Mouse (Mus musculus) hindbrain, embryonic 10.5 days (tissue): ENCODE results near the gene Hoxa9. TPM values are rescaled to one million over a fixed set of nuclear protein-coding genes. Genes with fewer than 3 reads are reported as not detected.

Source experiments
- DNase-seq: peaks from one replicate; pipeline ENCODE4 v3.0.0-alpha.2; 2017; ENCODE audit warnings: low spot score
- H3K27ac ChIP-seq: fragments of 300-500 bp; sonication (generic); 2 replicates; pipeline ENCODE4 v1.5.1; 2016; ENCODE audit warnings: mild to moderate bottlenecking, moderate library complexity
- H3K27me3 ChIP-seq: fragments of 300-500 bp; sonication (generic); 2 replicates; pipeline ENCODE4 v1.6.1; 2016; ENCODE audit warnings: mild to moderate bottlenecking; ENCODE audit not compliant: poor library complexity, insufficient read depth, severe bottlenecking
- H3K36me3 ChIP-seq: fragments of 300-500 bp; sonication (generic); 2 replicates; pipeline ENCODE4 v1.6.1; 2016; ENCODE audit warnings: mild to moderate bottlenecking, moderate library complexity
- H3K4me1 ChIP-seq: fragments of 300-500 bp; sonication (generic); replicated peaks from 2 replicates; pipeline ENCODE4 v1.6.1; 2016; ENCODE audit warnings: mild to moderate bottlenecking
- H3K4me3 ChIP-seq: fragments of 300-500 bp; sonication (generic); 2 replicates; pipeline ENCODE4 v1.5.1; 2016; ENCODE audit warnings: mild to moderate bottlenecking, moderate library complexity
- H3K9me3 ChIP-seq: fragments of 300-500 bp; sonication (generic); 2 replicates; pipeline ENCODE4 v1.6.1; 2016; ENCODE audit warnings: mild to moderate bottlenecking, moderate library complexity
- WGBS: fragments of 180-500 bp; shearing (Covaris S2); methylation state at CpG from one replicate; pipeline ENCODE4 v1.1.7; 2016; 5-methylcytosine and 5-hydroxymethylcytosine counted together
- polyA plus RNA-seq: library from polyadenylated mRNA; unstranded; fragments of >200 nt; fragmentation: Nextera tagmentation; extraction: Ambion mirVana; gene quantifications from 2 replicates; pipeline ENCODE4 v1.2.1, GENCODE M21; 2016

The Hoxa9 gene
- not detected in 2 replicates for polyA plus RNA-seq

DNA sequence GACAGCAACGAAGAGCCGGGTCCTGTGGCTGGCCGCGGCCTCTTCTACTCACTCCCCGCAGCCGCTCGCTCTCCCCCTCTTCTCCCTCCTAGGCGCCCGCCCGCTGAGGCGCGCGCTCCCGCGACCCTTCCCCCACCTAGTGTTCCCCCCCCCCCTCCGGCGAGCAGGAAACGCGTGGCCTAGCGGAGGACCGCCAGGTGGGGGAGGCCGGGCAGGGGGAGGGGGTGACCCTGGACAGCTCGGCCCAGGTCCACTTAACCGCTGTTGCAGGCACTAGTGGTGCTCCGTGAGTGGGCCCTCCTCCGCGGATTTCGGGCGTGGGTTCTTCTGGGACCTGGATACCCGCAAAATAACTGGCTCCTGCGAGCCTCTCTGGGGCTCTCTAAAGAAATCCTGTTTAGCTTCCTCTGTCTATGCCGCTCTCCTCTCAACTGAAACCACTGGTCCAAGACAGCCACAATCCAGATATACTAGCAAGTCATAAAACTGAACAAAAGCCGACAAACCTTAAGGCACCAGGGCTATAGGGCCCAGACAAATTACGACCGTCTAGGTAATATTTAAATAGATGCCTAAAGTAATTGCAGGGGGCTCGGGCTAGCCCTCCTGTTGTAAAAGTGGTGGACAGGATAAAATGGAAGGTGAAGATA, at the start of gene Hoxa9:
TSS of gene Hoxa9 (minus strand) at position 574 of the 650 bp plus-strand sequence.
- peaks cover 100% of the 10 kb centered on the region for H3K27me3 ChIP-seq
- no peak within 1 kb of the TSS for H3K4me3 ChIP-seq
- H3K36me3 ChIP-seq = no peaks in the 10 kb centered on the region
- 1% methylated on average over 29 of the region's 36 CpGs for WGBS
- H3K27ac ChIP-seq = no peak within 1 kb of the TSS
- H3K9me3 ChIP-seq = no peaks in the 10 kb centered on the region
- DNase-seq = no peak
- peaks cover 16% of the 10 kb centered on the region for H3K4me1 ChIP-seq

DNA sequence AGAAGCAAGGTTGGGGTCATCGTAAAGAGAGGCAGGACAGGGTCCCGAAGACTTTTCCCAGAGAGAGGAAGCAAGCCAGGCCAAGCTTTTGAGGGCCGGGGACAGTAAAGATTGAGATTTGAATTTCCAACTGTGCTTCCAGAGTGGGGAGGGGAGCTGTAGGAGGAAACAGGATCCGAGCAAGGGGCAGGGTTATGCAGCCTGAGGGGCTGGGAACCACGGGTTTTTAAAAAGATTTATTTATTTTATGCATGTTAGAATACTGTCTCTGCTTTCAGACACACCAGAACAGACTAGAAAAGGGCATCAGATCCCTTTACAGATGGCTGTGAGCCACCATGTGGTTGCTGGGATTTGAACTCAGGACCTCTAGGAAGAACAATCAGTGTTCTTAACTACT, 46.0 kb upstream of the Hoxa9 start:
- Histone ChIP-seq H3K27me3 (peaks cover 93% of the 10 kb centered on the region), H3K4me1 (no peaks in the 10 kb centered on the region), H3K27ac (no peak overlapping the region), H3K9me3 (no peaks in the 10 kb centered on the region), H3K4me3 (no peak overlapping the region), H3K36me3 (no peaks in the 10 kb centered on the region)
- WGBS = 5% methylated on average over 5 of the region's 5 CpGs
- DNase-seq = no peak

DNA sequence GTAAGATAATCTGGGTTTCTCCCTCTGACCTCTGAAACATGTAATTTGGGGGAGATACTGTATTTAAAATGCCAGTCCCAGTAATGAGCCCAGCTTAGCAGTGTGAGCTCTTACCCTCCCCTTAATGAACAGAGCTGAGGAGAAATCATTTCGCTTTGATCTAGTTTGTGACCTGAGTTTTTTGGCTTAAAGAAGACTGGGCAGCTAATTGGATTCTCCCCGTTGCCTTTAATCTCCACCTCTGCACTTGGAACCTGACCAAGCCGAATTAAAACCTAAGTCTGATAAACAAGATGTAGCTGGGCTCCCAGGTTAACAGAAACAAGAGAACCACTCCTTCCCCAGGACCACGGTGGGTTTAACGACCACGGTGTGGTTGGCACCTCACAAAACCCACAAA, 45.5 kb upstream of the Hoxa9 start:
- no peaks in the 10 kb centered on the region for H3K9me3 ChIP-seq
- no peak for DNase-seq
- no peak overlapping the region for H3K4me3 ChIP-seq
- H3K4me1 ChIP-seq = no peaks in the 10 kb centered on the region
- H3K27ac ChIP-seq = no peak overlapping the region
- peaks cover 94% of the 10 kb centered on the region for H3K27me3 ChIP-seq
- WGBS = 2% methylated on average over 6 of the region's 6 CpGs
- H3K36me3 ChIP-seq = no peaks in the 10 kb centered on the region

DNA sequence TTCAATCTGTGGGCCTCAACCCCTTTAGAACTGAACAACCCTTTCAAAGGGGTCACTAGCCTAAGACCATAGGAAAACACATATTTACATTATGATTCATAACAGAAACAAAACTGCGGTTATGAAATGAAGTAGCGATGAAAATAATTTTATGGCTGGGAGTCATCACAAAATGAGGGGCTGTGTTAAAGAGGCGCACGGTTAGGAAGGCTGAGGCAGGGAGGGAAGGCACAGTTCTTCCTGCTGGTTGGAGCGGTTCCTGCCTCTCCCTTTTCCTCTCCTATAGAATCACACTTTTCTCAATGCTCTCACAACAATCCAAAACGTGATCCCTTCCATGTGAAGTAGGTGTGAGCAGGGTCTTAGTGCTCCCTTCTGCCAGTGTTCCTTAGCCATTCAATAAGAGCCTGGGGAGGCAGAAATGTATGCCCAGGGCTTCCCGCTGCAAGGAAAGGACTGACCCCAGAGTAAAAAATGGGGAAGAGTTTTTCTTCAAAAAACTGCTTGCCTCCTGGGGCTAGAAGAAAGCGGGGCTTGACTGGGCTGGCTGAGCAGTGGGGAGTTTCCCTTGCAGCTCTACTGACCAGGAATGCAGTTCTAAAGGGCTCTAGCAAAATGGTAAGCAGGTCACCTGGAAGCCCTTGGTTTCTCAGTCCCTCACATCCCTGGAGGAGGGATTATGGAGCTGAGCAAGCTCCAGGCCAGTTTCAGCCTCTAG, 44.8 kb upstream of the Hoxa9 start:
- Histone ChIP-seq H3K4me1 (no peaks in the 10 kb centered on the region), H3K4me3 (no peak overlapping the region), H3K27me3 (peaks cover 94% of the 10 kb centered on the region), H3K27ac (no peak overlapping the region), H3K36me3 (no peaks in the 10 kb centered on the region), H3K9me3 (no peaks in the 10 kb centered on the region)
- 8% methylated on average over 8 of the region's 8 CpGs for WGBS
- DNase-seq = peak; percentile 23

DNA sequence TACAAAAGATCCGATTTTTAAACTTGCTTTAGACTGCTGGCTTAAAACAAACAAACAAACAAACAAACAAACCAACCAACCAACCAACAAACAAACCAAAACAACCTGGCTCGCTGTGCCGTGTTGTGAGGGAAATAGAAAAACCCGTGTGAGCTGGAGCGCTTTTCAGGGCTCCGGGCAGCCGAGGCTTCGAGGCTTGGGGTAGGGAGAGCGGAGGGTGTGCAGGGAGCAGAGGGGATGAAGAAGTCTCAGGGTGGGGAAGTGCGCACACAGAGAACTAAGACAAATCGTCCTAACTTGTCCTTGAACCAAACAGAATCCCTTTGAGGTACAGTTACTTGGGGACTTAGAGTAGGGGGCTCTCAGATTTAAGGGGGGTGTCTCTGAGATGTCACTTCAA, 43.7 kb upstream of the Hoxa9 start:
- H3K4me1 ChIP-seq = no peaks in the 10 kb centered on the region
- H3K4me3 ChIP-seq = no peak overlapping the region
- H3K27ac ChIP-seq = no peak overlapping the region
- no peaks in the 10 kb centered on the region for H3K9me3 ChIP-seq
- H3K27me3 ChIP-seq = peaks cover 95% of the 10 kb centered on the region
- no peaks in the 10 kb centered on the region for H3K36me3 ChIP-seq
- WGBS = 2% methylated on average over 11 of the region's 11 CpGs
- DNase-seq = peak; percentile 23

DNA sequence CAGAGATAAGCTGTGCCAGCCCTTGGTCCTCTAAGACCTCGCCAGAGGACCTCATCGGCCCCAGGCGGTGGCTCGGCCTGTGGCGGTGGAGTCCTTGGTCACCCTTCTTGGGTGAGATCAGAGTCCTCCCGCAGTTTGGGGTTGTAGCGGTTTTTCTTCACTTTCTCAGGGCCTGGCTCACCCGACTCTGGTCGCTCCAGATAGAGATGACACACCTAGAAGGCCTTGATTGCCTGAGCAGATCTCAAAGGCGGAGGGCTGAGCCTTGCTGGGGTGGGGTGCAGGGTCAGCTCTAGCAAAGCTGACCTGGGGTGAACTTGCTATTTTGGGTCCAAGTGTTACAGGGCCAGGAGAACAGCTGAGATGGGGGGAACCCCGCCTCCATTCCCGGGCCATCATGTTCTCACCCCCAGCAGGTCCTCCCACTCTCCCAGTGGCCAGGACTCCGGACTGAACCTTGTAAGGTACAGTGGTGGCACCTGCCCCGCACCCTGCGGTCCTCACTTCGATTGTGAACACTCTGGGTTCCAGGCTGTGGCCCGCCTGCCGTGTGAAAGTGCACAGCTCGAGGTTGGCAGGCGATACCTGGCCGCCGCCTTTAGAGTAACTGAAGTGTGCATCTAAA, 42.9 kb upstream of the Hoxa9 start:
- Histone ChIP-seq H3K36me3 (no peaks in the 10 kb centered on the region), H3K4me3 (no peak overlapping the region), H3K27me3 (peaks cover 98% of the 10 kb centered on the region), H3K4me1 (no peaks in the 10 kb centered on the region), H3K9me3 (no peaks in the 10 kb centered on the region), H3K27ac (no peak overlapping the region)
- 2% methylated on average over 22 of the region's 22 CpGs for WGBS
- DNase-seq = peak; percentile 52

DNA sequence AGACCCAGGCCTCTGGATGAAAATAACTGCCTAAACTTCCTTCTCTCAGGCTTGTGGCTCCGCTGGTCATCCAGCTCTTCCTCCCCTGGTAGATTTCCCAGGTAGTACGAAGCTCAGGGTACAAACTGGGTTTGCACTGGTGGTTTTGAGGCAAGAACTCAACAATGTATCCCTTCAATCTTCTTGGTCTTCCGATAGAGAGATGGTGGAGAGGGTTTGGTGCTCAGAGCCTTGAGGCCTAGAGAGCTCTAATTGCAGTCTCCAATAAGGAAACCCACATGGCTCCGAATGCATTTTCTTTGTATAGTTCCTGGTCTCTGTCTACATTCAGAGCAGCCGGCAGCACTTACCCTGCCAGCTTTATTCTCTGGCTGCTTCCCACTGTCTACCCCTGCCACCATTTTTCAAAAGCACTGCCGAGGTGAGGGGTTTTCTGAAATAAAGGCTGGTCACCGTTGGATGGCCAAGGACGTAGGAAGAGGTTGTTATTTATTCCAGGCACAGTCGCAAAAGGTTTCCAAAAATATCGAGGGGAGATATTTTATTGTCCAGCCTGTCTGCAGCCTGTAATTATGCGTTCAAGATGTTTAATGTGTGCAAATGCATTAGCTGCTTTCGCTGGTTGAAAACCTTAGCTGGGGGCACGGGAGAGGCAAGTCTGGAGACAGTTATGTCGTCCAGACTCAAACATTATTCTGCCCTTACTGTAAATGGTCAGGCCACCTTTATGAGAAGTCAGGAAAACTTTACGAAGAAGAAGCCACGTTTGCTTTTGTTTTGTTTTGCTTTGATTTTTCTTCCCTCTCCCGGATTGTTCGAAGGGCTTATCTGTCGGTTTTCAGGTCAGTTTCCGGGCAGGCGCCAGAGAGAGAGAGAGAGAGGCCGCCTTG, 42.1 kb upstream of the Hoxa9 start:
- Histone ChIP-seq H3K27ac (no peak overlapping the region), H3K36me3 (no peaks in the 10 kb centered on the region), H3K4me3 (no peak overlapping the region), H3K27me3 (peaks cover 99% of the 10 kb centered on the region), H3K9me3 (no peaks in the 10 kb centered on the region), H3K4me1 (no peaks in the 10 kb centered on the region)
- DNase-seq = peak; percentile 28
- WGBS = 1% methylated on average over 22 of the region's 22 CpGs

DNA sequence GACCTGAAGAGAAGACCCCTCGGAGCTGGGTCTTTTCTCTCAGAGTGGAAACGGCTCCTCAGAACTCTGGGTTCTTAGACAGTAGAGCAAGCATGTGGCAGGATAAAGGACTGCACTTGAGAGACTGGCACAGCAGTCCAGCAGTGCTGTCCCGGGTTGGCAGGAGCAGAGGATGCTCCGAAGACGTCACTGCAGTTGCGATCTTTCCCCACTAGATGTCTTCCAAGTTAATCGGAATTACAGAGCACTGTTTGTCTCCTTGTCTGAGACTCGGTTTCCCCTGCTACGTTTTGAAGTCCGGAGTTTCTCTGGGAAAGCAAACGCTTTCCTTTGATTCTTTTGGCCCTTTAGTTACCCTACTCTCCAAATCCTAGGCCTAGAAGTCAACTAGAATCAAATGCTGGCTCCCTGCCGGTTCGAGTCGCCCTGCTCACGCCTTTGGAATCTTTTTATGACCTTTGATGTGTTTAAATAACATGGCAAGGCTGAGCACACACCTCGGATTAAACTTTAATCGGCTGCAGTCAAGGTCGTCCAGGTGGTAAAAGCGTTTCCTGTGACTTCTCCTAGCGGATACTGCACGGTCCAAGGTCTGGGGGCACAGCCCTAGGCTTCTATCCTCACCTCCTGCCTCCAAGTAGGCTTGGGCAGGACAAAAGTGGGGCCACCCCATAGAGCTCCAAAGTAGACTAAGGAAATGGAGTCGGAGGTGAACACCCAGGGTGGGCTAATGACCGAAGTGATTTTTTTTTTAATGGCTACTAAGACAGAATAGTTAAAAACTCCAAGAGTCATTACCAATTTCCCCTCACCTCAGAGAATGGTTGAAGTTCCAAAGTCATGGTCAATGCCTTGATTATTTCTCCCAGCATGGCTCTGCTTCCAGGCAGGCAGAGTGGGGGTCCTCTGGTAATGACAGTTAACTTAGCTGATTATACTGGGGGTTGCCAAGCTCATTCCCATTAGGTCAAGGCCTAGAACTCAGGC, 39.9 kb upstream of the Hoxa9 start:
- Histone ChIP-seq H3K27ac (no peak overlapping the region), H3K36me3 (no peaks in the 10 kb centered on the region), H3K27me3 (peaks cover 99% of the 10 kb centered on the region), H3K4me3 (no peak overlapping the region), H3K9me3 (no peaks in the 10 kb centered on the region), H3K4me1 (no peaks in the 10 kb centered on the region)
- 6% methylated on average over 23 of the region's 23 CpGs for WGBS
- DNase-seq = peak; percentile 62

DNA sequence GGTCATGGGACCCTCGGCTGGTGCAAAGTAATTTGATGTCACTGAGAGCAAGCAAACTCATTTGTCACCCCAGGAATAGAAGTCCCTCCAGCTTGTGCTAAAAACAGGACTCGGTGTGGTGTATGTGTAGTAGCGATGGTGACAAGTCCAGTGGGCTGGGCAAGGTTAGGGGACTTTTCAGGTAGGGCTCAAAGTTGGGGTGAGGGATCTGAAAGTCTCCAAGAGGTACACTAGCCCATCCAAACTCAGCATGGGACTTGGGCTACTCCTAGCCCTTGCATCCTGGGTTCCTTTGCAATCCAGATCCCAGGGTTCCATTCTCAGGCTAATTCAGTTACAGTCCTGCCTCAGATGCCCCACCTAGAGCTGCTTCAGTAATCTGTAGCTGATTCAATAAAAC, 37.9 kb upstream of the Hoxa9 start:
- Histone ChIP-seq H3K27me3 (peaks cover 99% of the 10 kb centered on the region), H3K4me3 (no peak overlapping the region), H3K27ac (no peak overlapping the region), H3K4me1 (no peaks in the 10 kb centered on the region), H3K36me3 (no peaks in the 10 kb centered on the region), H3K9me3 (no peaks in the 10 kb centered on the region)
- WGBS = 2% methylated on average over 3 of the region's 3 CpGs
- DNase-seq = peak; percentile 24

DNA sequence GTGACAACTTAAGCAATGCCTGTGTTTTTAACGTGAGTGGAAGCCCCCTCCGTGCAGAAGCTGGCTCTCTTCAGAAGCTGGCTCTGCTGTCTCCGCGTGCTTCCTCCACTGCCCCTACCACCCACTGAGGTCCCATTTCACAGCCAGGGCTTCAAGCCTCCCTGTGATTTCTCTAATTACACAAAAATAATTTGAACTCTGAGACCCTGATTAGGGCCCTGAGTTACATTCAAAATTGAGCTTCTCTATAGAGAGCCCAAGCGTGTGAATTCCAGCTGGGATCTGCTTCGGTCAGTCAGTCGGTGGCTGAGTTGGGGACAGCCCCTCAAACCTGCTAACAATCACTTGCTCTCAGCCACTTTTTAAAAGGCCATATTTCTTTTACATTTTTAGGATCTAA, 37.5 kb upstream of the Hoxa9 start:
- H3K9me3 ChIP-seq = no peaks in the 10 kb centered on the region
- DNase-seq = no peak
- 1% methylated on average over 7 of the region's 7 CpGs for WGBS

DNA sequence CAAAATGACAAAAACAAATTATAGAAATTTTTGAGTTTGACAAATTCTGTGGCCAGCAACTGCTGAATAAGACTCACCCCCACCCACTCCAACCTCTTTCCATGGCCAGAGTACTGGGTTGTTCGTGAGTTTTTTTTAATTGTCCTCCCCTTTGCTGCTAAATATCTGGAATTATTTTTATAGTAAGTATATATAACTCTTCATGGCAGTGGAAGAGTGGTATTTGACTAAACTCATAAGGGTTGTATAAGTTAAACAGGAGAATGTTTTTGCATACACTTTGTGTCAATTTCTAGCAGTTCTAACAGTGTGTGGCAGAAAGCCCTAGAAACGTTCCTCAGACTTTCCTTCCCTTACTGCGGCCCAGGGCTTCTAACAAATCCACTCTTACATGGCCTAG, 36.8 kb upstream of the Hoxa9 start:
- no peaks in the 10 kb centered on the region for H3K36me3 ChIP-seq
- H3K27me3 ChIP-seq = peaks cover 99% of the 10 kb centered on the region
- no peak for DNase-seq
- no peak overlapping the region for H3K4me3 ChIP-seq
- H3K4me1 ChIP-seq = no peaks in the 10 kb centered on the region
- no peak overlapping the region for H3K27ac ChIP-seq
- WGBS = 8% methylated on average over 3 of the region's 3 CpGs
- H3K9me3 ChIP-seq = no peaks in the 10 kb centered on the region

More for the DNA sequence above, 37.5 kb upstream of the Hoxa9 start:
- H3K27me3 ChIP-seq = peaks cover 99% of the 10 kb centered on the region
- H3K36me3 ChIP-seq = no peaks in the 10 kb centered on the region
- H3K27ac ChIP-seq = no peak overlapping the region
- no peak overlapping the region for H3K4me3 ChIP-seq
- no peaks in the 10 kb centered on the region for H3K4me1 ChIP-seq

DNA sequence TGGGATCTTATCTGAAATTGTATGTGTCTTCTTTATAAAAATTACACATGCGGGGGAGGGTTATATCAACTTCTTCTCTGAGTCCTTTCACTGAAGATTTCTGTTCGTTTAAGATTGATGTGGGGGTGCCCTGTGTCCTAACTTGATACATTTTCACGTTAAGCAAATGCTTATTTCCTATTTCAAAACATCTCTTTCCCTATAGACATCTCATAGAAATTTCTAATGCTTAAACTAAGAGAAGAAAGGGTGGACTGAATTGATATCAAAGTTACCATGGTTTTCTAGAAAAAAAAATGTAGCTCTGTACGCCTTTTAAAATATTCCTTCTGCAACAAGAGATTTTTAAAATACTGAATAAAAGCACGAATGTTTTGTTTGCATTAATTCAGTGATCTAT, 36.3 kb upstream of the Hoxa9 start:
- H3K4me1 ChIP-seq = no peaks in the 10 kb centered on the region
- no peak overlapping the region for H3K4me3 ChIP-seq
- peaks cover 99% of the 10 kb centered on the region for H3K27me3 ChIP-seq
- no peak for DNase-seq
- H3K36me3 ChIP-seq = no peaks in the 10 kb centered on the region
- H3K9me3 ChIP-seq = no peaks in the 10 kb centered on the region
- H3K27ac ChIP-seq = no peak overlapping the region
- 18% methylated on average over 5 of the region's 5 CpGs for WGBS
